Mouse (Mus musculus) kidney, adult 2 months (tissue): ENCODE data around the gene Gpd1.

Experiments
- CTCF ChIP-seq: fragments of 200-500 bp; conservative IDR thresholded peaks from 2 replicates; pipeline ENCODE4 v1.5.1; 2011; ENCODE audit warnings: low read depth, mild to moderate bottlenecking, control low read depth, low read length, moderate library complexity, mixed read lengths; ENCODE audit not compliant: insufficient read depth, insufficient read length
- POLR2A ChIP-seq: fragments of 200-500 bp; IDR thresholded peaks from one replicate; pipeline ENCODE4 v1.6.1; 2011; ENCODE audit warnings: low read depth, low read length, control low read depth

- TF ChIP-seq POLR2A (peak; percentile 83), CTCF (no peak)
These were observed at the start of gene Gpd1 for GRCm38 (mm10) chr15:99717386-99718334.
